Mouse (Mus musculus): ENCODE measurements around the gene Myh15.
"Not testable (repeated sequence)": the region's sequence is repeated elsewhere in the genome, so short reads cannot be mapped to it uniquely, and the experiment has no call there.

Myh15 gene

DNA sequence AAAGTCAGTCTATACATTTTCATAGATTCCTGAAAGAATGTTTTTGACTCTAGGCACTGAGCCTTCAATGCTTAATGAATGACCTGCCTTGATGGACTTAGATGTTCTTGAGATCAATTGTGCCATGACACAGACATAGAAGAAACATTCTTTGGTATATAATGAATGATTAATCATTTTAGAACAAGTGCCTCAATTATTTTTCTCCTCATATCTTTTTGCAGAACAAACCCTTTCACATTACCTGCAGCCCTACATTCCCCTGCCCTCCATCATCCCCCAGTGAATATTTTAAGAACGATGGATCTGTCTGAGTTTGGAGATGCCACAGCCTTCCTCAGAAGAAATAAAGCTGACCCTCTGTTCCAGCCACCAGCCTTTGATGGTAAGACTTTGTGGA, at the start of gene Myh15:
Gene Myh15, plus strand, starts transcription at position 301 of the 400 bp plus-strand sequence.
- in situ Hi-C loops (cut with MboI): no loop called here

DNA sequence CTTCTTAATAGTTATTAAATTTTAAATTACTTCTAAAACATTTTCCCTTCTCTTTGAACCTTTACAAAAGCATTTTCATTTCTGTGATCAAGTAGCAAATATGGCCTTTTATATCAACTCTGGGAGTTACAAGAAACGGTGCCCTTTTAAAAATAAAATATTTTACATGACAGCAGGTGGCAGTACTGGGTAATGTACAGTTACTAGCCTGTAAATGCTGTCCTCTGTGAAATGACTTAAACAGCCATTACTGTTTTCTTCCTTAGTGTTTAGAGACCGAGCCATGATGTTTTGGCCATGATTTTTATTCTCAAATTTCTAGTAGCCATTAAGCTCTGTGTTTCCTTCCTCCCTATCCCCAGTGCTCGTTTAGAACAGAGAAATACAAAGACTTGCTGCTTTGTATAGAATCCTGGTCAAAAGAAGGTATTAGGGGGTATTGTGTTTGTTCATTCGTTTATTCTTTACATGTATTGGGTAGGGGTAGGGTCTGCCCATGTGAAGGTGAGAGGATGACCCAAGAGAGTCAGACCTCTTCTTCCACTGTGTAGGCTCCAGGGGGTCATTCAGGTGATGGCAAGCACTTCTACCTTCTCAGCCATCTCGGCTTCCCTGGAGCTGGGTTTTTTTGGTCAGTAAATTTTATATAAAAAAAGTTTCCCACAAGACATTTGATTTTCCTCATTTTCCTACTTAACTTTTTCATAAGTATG, 40.5 kb upstream of the Myh15 start:
- in situ Hi-C loops (cut with MboI): no loop called here

DNA sequence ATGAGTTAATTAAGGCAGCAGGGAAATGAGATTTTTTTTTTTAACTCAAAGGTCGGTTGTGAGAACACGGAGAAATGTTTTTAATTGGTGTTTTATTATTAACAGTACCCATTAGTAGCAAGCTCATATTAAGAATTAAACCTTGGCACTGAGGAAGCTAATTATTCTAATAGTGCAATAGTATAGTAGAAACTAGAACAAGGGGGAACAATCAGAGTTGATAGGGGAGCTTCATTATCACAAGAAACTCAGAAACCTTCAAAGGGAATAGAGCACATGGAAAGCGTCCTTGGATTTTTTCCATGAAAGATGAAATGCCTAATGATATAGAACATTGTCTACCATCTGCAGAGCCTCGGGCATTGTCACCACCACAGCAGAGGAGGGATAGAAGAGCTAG, 21.4 kb upstream of the Myh15 start:
- in situ Hi-C loops (cut with MboI): no loop called here

DNA sequence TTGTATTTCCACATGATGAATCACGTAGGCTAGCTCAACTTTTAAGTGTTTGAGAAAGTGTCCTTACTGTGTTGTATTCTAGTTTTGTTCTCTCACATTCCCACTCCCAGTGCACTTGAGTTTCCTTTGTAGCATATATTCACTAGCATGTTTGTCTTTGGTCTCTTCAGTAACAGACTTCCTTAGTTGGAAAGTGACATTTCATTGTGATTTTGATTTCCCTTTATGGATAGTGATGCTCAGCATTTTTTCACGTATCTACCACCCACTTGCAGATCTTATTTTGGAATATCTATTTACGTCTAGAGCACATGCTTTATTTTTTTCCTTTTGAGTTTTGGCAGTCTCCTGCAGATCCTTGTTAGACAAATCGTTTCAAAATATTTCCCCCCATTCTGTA, 19.5 kb upstream of the Myh15 start:
- in situ Hi-C loops (cut with MboI): no loop called here

DNA sequence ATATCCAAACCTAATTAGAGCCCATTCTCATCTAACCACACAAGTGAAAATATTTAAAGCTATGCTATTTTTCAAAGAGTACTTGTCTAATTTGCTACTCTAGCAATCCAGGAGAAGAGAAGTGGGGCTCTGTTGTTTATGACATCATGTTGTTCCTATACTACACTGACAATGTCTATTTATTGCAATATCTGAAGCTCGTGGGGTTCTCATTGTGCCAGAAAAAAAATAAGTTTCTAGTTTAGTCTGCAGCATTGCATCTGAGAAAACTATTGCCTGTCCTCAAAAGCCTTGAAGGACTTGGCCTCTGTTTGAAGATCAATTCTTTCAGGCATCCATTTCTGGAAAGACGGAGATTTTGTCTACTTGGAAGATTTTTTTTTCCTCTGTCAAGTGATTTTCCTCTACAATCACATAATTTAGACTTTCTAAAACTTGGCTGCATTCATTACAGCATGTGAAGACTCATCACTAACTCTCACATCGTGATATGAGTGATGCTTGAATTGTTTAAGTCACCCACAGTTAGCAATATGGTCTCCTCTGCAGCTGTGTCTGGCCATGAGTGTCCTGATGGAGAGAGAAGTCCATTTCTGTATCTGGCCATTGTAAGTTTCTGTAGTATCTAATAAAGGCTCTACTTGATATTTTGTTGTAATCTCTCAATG, 16.6 kb upstream of the Myh15 start:
- in situ Hi-C loops (cut with MboI): no loop called here

DNA sequence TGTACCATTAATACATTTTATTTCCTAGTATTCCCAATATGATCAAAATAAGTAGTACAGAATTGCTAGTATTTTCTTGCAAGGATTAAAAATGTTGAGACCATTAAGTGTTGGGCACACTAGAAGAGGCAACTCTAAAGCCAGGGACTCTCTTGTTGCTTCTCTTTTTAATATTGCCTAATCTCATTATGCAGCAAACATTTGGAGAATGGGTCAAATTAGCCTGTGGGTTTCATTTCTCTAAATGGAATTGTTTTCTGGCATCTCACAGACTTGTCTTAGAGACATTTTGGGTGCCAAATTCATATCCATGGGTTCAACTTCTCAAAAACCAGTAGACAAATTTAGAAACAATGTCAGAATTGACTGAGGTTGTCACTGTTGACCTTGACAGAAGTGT, 8.1 kb upstream of the Myh15 start:
- in situ Hi-C loops (cut with MboI): no loop called here

DNA sequence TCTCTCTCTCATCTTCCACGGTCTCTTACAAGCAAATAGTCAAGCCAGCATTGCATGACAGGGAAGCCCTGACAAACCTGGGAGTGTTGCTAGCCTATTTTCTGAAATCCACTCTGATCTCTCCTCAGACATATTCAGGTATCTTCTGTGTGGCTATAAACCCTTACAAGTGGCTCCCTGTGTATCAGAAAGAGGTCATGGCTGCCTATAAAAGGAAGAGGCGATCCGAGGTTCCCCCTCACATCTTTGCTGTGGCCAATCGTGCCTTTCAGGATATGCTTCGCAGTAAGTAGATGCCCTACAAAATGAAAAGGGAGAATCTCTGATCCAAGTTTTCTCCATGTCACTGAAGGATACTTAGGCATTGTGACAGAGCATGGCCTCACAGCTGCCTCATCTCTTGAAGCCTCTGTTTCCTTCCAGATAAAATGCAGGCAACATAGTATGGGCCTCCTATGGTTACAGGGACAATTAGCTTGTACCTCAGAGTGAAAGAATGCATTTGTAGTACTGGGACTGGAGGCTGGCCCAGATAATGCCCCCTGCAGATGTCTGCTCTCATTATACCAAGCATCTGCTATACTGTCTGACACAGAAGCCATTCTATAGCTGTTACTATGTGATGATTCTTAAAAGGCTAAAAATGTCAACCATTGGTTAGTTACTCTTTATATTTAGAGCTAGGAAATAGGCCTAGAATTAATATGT, 12.1 kb downstream of the Myh15 start:
- in situ Hi-C loops (cut with MboI): no loop called here

DNA sequence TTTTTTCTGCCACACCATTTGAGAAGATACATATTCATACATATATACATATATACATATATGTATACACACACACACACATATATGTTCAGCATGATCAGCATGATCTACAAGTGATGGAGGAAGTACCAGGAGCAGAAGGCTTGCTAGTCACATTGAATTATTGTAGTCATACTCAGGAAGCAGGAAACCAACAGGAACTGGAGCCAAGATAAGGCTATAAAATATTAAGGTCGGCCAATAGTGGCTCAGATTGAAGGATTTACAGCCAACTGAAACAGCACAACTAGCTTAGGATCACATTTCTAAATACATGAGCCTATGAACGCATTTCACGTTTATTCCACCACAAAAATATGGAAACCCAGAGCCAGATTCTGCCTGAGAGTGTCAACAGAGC, 14.0 kb downstream of the Myh15 start:
- in situ Hi-C loops (cut with MboI): no loop called here

DNA sequence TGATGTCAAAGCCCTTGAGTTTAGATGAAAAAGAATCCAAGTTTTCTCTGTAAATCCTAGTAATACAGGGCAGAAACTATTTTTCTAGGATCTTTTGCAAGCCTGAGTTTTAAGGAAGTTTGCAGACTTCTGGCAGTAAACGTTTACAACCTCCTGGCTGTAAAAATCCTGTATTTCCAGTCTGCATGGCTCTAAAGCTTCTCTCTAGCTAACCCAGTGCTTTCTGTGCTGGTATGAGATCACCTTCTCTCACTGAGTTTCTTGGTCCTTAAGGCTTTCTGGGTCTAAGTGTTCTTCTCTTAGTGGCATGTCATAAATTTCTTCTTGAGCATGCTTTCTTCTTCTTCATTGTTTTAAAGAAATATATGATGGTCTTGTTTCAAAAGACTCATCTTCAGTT, 70.7 kb downstream of the Myh15 start:
- in situ Hi-C loops (cut with MboI): no loop called here

DNA sequence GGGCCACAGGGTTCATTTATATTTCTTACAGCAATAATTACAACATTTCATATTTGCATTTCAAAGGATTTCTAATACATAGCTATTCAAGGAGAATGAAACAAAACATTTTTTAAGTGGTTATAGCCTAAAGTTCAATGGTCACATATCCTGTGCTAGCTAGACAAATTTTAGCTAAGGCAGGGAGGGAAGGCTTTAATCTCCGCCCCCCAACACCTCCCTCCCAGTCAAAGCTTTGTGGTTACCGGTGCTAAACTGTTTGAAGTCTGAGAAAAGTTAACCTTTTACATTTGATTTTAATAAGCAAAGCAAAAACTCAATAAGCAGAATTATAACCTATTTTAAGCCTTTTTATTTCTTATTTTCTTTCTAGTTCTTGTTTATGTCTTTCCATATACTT, 98.9 kb downstream of the Myh15 start:
- in situ Hi-C loops (cut with MboI): no loop called here

DNA sequence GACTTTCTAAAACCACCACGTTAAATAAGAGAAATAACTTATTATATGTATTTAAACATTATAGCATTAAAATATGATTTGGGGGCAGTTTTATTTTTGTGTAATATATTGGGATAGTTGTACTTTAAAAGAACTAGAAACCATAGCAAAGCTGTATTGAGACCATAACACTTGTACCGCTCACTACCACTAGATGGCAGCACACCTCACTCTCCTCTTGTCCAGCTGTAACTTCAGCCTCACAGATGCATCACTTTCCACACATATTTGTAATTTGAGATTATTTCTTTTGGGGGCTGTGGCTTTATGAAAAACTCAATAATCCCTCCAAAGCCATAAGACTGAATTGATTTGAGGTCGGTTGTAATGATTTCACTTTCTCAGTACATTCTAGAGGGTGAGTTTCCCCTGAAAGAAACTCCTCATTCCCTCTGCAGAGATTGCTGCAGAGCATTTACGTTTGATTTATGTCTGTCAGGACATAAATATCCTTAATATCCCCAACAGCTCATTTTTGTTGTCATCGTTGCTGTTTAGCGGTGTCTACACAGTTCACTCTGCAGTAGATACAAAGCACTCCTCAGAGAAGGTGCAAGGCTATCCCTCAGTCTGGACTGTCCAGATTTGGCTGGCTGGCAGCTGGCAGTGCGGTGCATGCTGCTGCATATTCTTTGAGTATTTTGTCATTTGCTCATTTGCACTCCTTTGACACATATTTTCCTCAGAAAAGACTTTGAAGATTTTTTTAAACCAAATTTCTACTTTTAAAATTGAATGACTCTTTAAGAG, 107.3 kb downstream of the Myh15 start:
- in situ Hi-C loops (cut with MboI): no loop called here

DNA sequence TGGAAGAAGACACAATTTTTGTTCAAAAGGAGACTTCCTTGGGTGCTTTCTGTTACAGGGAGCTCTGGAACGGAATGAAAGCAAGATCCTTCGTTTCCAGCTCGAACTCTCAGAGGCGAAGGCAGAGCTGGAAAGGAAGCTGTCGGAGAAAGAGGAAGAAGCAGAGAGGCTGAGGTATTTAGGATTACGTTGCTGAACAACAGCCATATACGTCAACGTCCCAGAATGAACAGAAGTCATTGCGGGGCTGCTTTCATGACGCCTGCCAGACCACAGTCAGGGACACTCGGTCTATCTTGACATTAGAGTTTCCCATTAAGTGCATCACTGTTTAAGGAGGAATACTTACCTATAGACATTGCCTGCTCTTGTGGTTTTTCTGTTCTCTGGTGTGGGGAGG, 108.4 kb downstream of the Myh15 start:
- in situ Hi-C loops (cut with MboI): no loop called here

DNA sequence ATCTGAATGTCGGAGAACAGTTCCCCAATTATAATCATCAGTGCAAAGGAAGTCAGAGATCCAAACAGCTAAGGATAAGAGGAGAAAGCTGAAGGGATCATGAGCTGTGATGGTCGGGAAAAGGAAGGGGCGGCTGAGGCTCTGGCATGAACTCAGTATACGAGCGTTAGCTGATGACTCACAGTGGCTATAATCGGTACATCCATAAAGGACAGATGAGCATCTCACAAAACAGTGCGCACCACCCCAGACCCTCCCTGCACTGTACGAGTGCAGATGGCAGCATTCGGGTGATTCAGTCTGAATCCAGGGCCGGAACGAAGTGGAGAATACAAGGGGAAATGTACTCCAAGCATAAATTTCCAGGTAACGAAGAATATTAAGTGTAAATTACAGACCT, 110.0 kb downstream of the Myh15 start:
- in situ Hi-C loops (cut with MboI): no loop called here

DNA sequence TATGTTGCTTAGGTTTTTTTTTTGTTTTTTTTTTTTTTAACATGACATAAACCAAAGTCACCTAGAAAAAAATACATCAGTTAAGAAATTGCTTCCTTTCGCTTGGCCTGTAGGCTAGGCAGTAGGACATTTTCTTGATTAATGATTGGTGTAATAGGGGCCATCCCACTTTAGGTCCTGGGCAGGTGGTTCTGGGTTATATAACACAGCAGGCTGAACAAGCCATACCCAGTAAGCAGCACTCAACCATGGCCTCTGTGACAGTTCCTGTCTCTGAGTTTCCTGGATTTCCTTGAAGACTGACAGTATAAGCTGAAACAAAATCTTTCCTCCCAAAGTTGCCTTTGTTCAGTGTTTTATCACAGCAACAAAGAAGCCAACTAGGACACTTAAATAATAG, 117.8 kb downstream of the Myh15 start:
- in situ Hi-C loops (cut with MboI): no loop called here

DNA sequence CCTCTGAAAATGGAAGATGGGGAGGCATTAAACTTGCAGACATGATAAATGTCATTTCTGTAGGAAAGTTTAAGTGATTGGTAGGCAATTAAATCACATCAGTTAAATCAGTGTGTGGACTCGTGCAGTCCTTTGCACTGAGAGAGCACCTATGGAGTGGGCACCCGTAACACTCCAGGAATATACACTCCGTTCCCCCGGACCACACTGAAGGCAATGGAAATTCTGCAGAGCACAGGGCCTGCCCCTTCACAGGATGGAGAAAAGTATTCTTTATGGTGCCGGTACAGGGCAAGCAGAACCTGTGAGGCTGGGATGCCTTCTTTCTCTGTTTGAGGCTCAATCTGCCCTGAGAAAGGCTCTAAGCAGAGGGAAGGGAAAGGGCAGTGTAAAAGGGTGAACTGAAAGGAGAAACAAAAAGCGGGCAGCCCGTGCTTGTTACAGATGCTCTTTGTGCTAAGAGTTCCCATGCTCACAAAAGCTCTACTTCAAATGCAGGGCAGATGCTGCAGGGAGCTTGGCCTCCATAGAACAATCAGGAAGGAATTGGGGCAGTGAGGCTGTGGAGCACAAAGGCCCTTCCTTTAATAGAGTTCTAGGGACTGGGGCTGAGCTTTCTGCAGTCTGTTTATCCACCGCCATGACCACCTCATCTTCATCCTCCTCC, 118.6 kb downstream of the Myh15 start:
- in situ Hi-C loops (cut with MboI): no loop called here

DNA sequence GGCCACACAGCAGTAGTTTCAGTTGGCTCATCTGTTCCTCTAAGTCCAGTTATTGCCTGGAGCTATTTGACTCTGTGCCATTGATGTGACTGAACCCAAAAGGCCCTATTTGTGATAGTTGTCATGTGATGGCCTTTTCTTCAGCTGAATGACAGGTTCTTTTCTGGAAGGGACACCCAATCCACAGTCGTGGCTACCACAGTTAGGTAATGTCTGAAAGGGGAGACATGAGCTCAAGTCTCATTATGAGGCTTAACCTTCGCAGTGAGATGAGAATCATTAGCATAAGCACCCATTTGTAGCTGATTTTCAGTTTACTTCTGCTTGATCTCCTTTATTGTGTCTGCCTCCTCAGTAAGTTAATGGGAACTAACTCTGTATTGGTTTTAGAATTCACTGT, 136.2 kb downstream of the Myh15 start:
- in situ Hi-C loops (cut with MboI): no loop called here

DNA sequence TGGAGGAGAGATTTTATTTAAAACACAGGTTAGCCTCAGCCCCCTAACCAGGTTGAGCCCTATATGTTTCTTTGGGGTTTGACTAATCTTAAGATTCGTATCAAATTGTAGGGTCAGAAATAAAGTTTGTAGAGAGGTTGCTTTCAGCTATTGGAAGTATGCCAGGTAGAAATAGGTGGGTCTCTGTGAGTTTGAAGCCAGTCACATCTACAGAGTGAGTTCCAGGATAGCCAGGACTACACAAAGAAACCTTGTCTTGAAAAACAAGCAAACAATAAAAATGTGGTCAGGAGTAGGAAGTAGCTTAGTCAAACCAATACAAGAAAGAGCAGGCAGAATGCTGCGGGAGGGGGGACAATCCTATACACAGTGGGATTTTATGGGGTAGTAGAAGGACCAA, 136.7 kb downstream of the Myh15 start:
- in situ Hi-C loops (cut with MboI): no loop called here

DNA sequence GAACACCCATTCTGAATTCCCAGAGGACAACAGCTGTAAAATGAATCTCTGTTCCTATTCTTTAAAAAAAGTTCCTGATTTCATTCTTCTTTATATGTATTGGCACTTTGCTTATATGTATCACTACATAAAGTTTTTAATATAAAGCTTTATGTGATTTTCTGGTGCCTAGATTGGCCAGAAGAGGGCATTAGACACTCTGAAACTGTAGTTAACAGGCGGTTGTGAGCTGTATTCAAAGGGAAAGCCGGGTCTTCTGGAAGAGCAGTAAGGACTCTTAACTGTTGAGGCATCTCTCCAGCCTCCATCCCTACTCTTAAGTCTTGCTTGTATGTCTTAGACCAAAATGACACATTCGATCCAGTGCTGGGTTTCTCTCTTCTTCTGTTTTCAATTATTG, 139.0 kb downstream of the Myh15 start:
- in situ Hi-C loops (cut with MboI): no loop called here

DNA sequence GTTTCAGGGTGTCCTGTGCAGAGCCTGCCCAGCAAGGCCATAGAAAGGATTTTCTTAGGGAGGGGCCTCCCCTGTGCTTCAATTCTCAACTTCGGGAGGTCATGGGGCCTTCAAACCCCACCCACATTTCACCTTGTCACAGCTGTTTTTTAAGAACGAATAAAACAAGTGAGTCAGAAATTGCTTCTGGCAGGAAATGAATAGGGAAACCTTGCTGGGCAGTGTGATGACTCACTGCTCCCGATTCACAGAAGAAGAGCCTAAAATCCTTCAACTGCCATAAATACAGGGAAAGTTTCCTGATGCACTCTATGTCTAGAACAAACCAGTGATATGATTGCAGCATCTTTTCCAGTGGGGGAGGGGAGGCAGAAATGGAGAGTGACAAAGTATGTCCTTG, 140.7 kb downstream of the Myh15 start:
- in situ Hi-C loops (cut with MboI): no loop called here

DNA sequence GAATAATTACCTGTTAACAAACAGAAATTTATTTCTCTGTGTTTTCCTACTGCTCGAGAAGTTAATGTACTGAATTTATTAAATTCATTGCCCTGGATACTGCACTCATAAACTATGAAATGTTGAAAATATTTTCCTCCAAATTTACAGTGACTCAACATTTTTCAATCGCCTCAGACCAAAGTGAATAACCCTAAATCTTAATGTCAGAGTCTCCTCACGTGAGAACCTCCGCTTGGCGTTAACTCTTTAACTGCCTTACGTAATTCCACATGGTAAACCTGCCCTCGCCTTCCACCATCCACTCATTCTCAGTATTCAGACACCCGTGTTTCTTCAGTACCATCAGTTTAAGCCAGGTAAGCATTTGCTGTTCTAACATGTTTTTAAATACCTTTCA, 166.4 kb downstream of the Myh15 start:
- in situ Hi-C loops (cut with MboI): no loop called here

DNA sequence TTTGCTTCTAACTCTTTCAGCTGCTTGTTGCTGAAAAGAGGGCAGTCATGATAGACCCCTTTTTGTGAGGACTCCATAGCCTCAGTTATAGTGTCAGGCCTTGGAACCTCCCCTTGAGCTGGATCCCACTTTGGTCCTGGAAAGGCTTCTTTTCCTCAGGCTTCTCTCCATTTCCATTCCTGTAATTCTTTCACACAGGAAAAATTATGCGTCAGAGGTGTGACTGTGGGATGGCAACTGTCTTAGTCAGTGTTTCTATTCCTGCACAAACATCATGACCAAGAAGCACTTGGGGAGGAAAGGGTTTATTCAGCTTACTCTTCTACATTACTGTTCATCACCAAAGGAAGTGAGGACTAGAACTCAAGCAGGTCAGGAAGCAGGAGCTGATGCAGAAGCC, 186.2 kb downstream of the Myh15 start:
- in situ Hi-C loops (cut with MboI): not testable (repeated sequence)
